Mouse (Mus musculus) kidney, adult 8-10 months (tissue): ENCODE results near the gene Med18.
"Not testable (repeated sequence)": the region's sequence is repeated elsewhere in the genome, so short reads cannot be mapped to it uniquely, and the experiment has no call there.

ENCODE experiments used
- DNase-seq, 2 experiments: peaks; one replicate each; pipeline ENCODE4 v3.0.0; 2022

Med18 gene

GRCm38 (mm10) chr4:132415966-132416365 is 47.8 kb downstream of the Med18 start:
- peak; percentile 26 to 76 for DNase-seq

- not testable (repeated sequence) for DNase-seq
These were observed 50.5 kb downstream of the Med18 start for GRCm38 (mm10) chr4:132413257-132413656.

GRCm38 (mm10) chr4:132411322-132412094 is 52.2 kb downstream of the Med18 start:
- DNase-seq: no peak

- no peak for DNase-seq
These were observed 54.0 kb downstream of the Med18 start for GRCm38 (mm10) chr4:132409587-132410229.
